Mouse (Mus musculus) liver, adult 2 months (tissue): ENCODE measurements around the gene Snai3. TPM values are rescaled to one million over a fixed set of nuclear protein-coding genes. Genes with fewer than 3 reads are reported as not detected.

Source experiments
- DNase-seq: peaks from one replicate; pipeline ENCODE4 v3.0.0-alpha.2; 2011; ENCODE audit warnings: low read depth, low spot score; ENCODE audit errors: extremely low read depth
- H3K27ac ChIP-seq: fragments of 200-500 bp; replicated peaks from 2 replicates; pipeline ENCODE4 v1.5.1; 2012; ENCODE audit warnings: low read depth, mild to moderate bottlenecking, control low read depth, inconsistent platforms, low read length; ENCODE audit not compliant: insufficient read depth
- H3K27me3 ChIP-seq: fragments of 200-500 bp; 2 replicates; pipeline ENCODE4 v1.6.1; 2012; ENCODE audit warnings: mild to moderate bottlenecking, moderate library complexity, low read length, inconsistent platforms; ENCODE audit not compliant: control insufficient read depth, insufficient read depth
- H3K36me3 ChIP-seq: fragments of 200-500 bp; 2 replicates; pipeline ENCODE4 v1.6.1; 2012; ENCODE audit warnings: low read length, inconsistent platforms; ENCODE audit not compliant: control insufficient read depth, insufficient read depth
- H3K4me1 ChIP-seq: fragments of 200-500 bp; 2 replicates; pipeline ENCODE4 v1.6.1; 2011; ENCODE audit warnings: low read length; ENCODE audit not compliant: control insufficient read depth, insufficient read depth
- H3K4me3 ChIP-seq: fragments of 200-500 bp; 2 replicates; pipeline ENCODE4 v1.5.1; 2011; ENCODE audit warnings: low read depth, mild to moderate bottlenecking, control low read depth, low read length, moderate library complexity; ENCODE audit not compliant: insufficient read depth
- H3K79me2 ChIP-seq: fragments of 200-500 bp; 2 replicates; pipeline ENCODE4 v1.6.1; 2012; ENCODE audit warnings: inconsistent platforms, mild to moderate bottlenecking, low read length, moderate library complexity; ENCODE audit not compliant: control insufficient read depth, insufficient read depth
- H3K9ac ChIP-seq: fragments of 200-500 bp; 2 replicates; pipeline ENCODE4 v1.6.1; 2012; ENCODE audit warnings: low read depth, mild to moderate bottlenecking, control low read depth, inconsistent platforms, low read length
- CTCF ChIP-seq: fragments of 200-500 bp; IDR thresholded peaks from 2 replicates; pipeline ENCODE4 v1.5.1; 2011; ENCODE audit warnings: low read depth, low read length, control low read depth
- POLR2A ChIP-seq: fragments of 200-500 bp; IDR thresholded peaks from 2 replicates; pipeline ENCODE4 v1.6.1; 2011; ENCODE audit warnings: low read length, control low read depth; ENCODE audit not compliant: insufficient read depth; ENCODE audit errors: extremely low read depth
- WGBS: fragments of 180-500 bp; shearing (Covaris S2); methylation state at CpG from one replicate; pipeline ENCODE4 v1.1.7; 2018; 5-methylcytosine and 5-hydroxymethylcytosine counted together
- polyA plus RNA-seq: library from polyadenylated mRNA; depleted of rRNA; stranded (reverse); fragments of >200 nt; gene quantifications from 2 replicates; pipeline ENCODE4 v1.2.3, GENCODE M21; 2012
- total RNA-seq: library from RNA; depleted of rRNA; stranded (reverse); fragments of >200 nt; gene quantifications from 2 replicates; pipeline ENCODE4 v1.2.3, GENCODE M21; 2014

The Snai3 gene
- total and polyA plus RNA-seq, 2 experiments, result 0.44 TPM; not detected in 1

GRCm38 (mm10) chr8:122421376-122422070 is 39.0 kb downstream of the Snai3 start, which contains the start of gene Il17c:
Il17c (plus strand) TSS chr8:122422020.
- H3K36me3 ChIP-seq, result no peaks in the 10 kb centered on the region; the same call in 1 of the 2 replicates
- TF ChIP-seq POLR2A (no peak), CTCF (no peak)
- H3K4me1 ChIP-seq, result no peaks in the 10 kb centered on the region
- no peak within 1 kb of the TSS for H3K27ac ChIP-seq
- no peak within 1 kb of the TSS for H3K9ac ChIP-seq
- no peak within 1 kb of the TSS for H3K4me3 ChIP-seq
- no peak for DNase-seq
- H3K79me2 ChIP-seq, result no peaks in the 10 kb centered on the region
- 69% methylated on average over 14 of the region's 14 CpGs for WGBS
- no peaks in the 10 kb centered on the region for H3K27me3 ChIP-seq

- TF ChIP-seq POLR2A, result no peak
- no peak for TF ChIP-seq CTCF
- Histone ChIP-seq H3K27me3 (no peaks in the 10 kb centered on the region), H3K36me3 (peaks cover 8% of the 10 kb centered on the region; the same call in 1 of the 2 replicates), H3K9ac (no peak overlapping the region), H3K79me2 (no peaks in the 10 kb centered on the region), H3K4me3 (no peak overlapping the region), H3K4me1 (no peaks in the 10 kb centered on the region), H3K27ac (no peak overlapping the region)
- no peak for DNase-seq
- WGBS, result 78% methylated on average over 9 of the region's 9 CpGs
These were observed 40.5 kb downstream of the Snai3 start for GRCm38 (mm10) chr8:122419881-122420555.

- DNase-seq, result no peak
- no peaks in the 10 kb centered on the region for H3K79me2 ChIP-seq
- H3K4me1 ChIP-seq, result no peaks in the 10 kb centered on the region
- H3K27me3 ChIP-seq, result no peaks in the 10 kb centered on the region
- no peak overlapping the region for H3K4me3 ChIP-seq
- TF ChIP-seq CTCF (no peak), POLR2A (no peak)
- peaks cover 20% of the 10 kb centered on the region; the same call in 1 of the 2 replicates for H3K36me3 ChIP-seq
- no peak overlapping the region for H3K9ac ChIP-seq
- 85% methylated on average over 6 of the region's 6 CpGs for WGBS
- H3K27ac ChIP-seq, result no peak overlapping the region
These were observed 45.0 kb downstream of the Snai3 start for GRCm38 (mm10) chr8:122415554-122415953.

- DNase-seq, result no peak
- H3K9ac ChIP-seq, result no peak overlapping the region
- peaks cover 27% of the 10 kb centered on the region for H3K36me3 ChIP-seq
These were observed 46.2 kb downstream of the Snai3 start for GRCm38 (mm10) chr8:122414311-122414710.

GRCm38 (mm10) chr8:122407678-122408077 is 52.9 kb downstream of the Snai3 start:
- H3K4me1 ChIP-seq, result peaks cover 9% of the 10 kb centered on the region
- DNase-seq, result peak; percentile 18
- TF ChIP-seq POLR2A (no peak), CTCF (no peak)
- H3K36me3 ChIP-seq, result peaks cover 48% of the 10 kb centered on the region
- H3K27ac ChIP-seq, result no peak overlapping the region
- H3K27me3 ChIP-seq, result no peaks in the 10 kb centered on the region
- no peaks in the 10 kb centered on the region; the same call in 1 of the 2 replicates for H3K79me2 ChIP-seq
- 92% methylated on average over 7 of the region's 7 CpGs for WGBS
- no peak overlapping the region for H3K4me3 ChIP-seq
- H3K9ac ChIP-seq, result no peak overlapping the region

More at GRCm38 (mm10) chr8:122414311-122414710, 46.2 kb downstream of the Snai3 start:
- TF ChIP-seq CTCF (no peak), POLR2A (no peak)
- no peaks in the 10 kb centered on the region for H3K27me3 ChIP-seq
- no peak overlapping the region for H3K4me3 ChIP-seq
- no peak overlapping the region for H3K27ac ChIP-seq
- 74% methylated on average over 9 of the region's 9 CpGs for WGBS
- no peaks in the 10 kb centered on the region for H3K4me1 ChIP-seq
- no peaks in the 10 kb centered on the region for H3K79me2 ChIP-seq
